8 mouse cellular contexts compared by ENCODE assay signal in genomic region chr7:79465461-79466044, GRCm38 (mm10). TPM values are rescaled to one million over a fixed set of nuclear protein-coding genes. Genes with fewer than 3 reads are reported as not detected.
A peak's percentile ranks its signal among the peaks of the same experiment; 100 is the strongest.
DNase-seq lines count a peak whose midpoint lies in the region; ATAC-seq and TF ChIP-seq lines count a peak whose summit lies in the region.

No protein-coding gene starts in this region.

- no peak for TF ChIP-seq POLR2A in olfactory bulb, adult 2 months (IDR thresholded peaks at IDR 0.05; ENCODE audit: insufficient read depth, low read depth, low read length)

- H3K27ac ChIP-seq in brown adipose tissue, adult 24 weeks (replicated peaks; ENCODE audit: low read depth, low read length), result peak overlapping the region; percentile 69
- H3K27ac ChIP-seq in liver, embryonic 12.5 days, result peak overlapping the region; percentile 87
- H3K27ac ChIP-seq in olfactory bulb, adult 2 months (ENCODE audit: insufficient read depth, low read depth, low read length), result 0 out of 2 replicates have a peak overlapping the region, but pooled peaks have one; percentile 24

- peak overlapping the region; percentile 96 for H3K9ac ChIP-seq in liver, embryonic 12.5 days

- peaks cover 42% of the 10 kb centered on the region for H3K36me3 ChIP-seq in E14TG2a.4 (ENCODE audit: insufficient read depth, low read length)
- peaks cover 37% of the 10 kb centered on the region for H3K36me3 ChIP-seq in liver, embryonic 12.5 days

- H3K27me3 ChIP-seq in E14TG2a.4 (ENCODE audit: insufficient read depth, low read length), result peaks cover 22% of the 10 kb centered on the region
- peaks cover 11% of the 10 kb centered on the region for H3K27me3 ChIP-seq in liver, embryonic 12.5 days (replicated peaks)

- no peaks in the 10 kb centered on the region for H3K9me3 ChIP-seq in E14TG2a.4 (ENCODE audit: low read length)
- no peaks in the 10 kb centered on the region for H3K9me3 ChIP-seq in liver, embryonic 12.5 days (replicated peaks)

- peak overlapping the region; percentile 90 for H3K4me3 ChIP-seq in E14TG2a.4 (replicated peaks; ENCODE audit: low read length)
- peak overlapping the region; percentile 73 for H3K4me3 ChIP-seq in brown adipose tissue, adult 24 weeks (ENCODE audit: insufficient read depth, low read depth, low read length)
- peak overlapping the region; percentile 92 for H3K4me3 ChIP-seq in liver, embryonic 12.5 days
- H3K4me3 ChIP-seq in olfactory bulb, adult 2 months (ENCODE audit: insufficient read depth, low read depth, low read length), result peak overlapping the region; percentile 79

- intact Hi-C loops in left cerebral cortex, postnatal 36 days (cut with DNase I), result loop anchor here (5.0 to 10.0 kb wide), 3 partner anchors 73 to 221 kb away; partner anchors contain the start of gene Fanci

- WGBS in liver, embryonic 12.5 days (ENCODE audit: insufficient replicate concordance), result under 1% methylated on average over 40 of the region's 47 CpGs
- under 1% methylated on average over 46 of the region's 47 CpGs for WGBS in olfactory bulb, adult 2 months

- H3K4me2 ChIP-seq in liver, embryonic 12.5 days, result peak overlapping the region; percentile 97

- DNase-seq in kidney, adult 8-10 months, result peak; percentile 35 to 53
- no peak for DNase-seq in kidney, postnatal 4 days
- DNase-seq in left cerebral cortex, postnatal 36 days (ENCODE audit: low spot score in 2 of 2), result no peak

- no peak for TF ChIP-seq CTCF in E14TG2a.4 (conservative IDR thresholded peaks at IDR 0.05; ENCODE audit: low read length)
- TF ChIP-seq CTCF in olfactory bulb, adult 2 months (IDR thresholded peaks at IDR 0.05; ENCODE audit: insufficient read depth, low read depth, low read length), result no peak

- peak; percentile 27 for ATAC-seq in frontal cortex, adult (ENCODE audit: low TSS enrichment)
- peak; percentile 54 for ATAC-seq in liver, embryonic 12.5 days

- H3K4me1 ChIP-seq in E14TG2a.4 (replicated peaks; ENCODE audit: low read depth, low read length), result peaks cover 73% of the 10 kb centered on the region
- peaks cover 6% of the 10 kb centered on the region for H3K4me1 ChIP-seq in brown adipose tissue, adult 24 weeks (ENCODE audit: control insufficient read depth, insufficient read depth, insufficient read length, low read length)
- H3K4me1 ChIP-seq in liver, embryonic 12.5 days, result peaks cover 57% of the 10 kb centered on the region
- H3K4me1 ChIP-seq in olfactory bulb, adult 2 months (ENCODE audit: control insufficient read depth, insufficient read depth, low read length), result peaks cover 31% of the 10 kb centered on the region

RNA-seq across cellular contexts. Expression of gene Polg, which starts 0.6 kb away (rescaled TPM):
- polyA plus RNA-seq in brown adipose tissue, adult 24 weeks (2012; ENCODE audit: insufficient read depth, insufficient read length, missing spikeins), result 29.1 and 31.6 TPM in 2 replicates
- 33.1 and 33.8 TPM in 2 replicates for polyA plus RNA-seq in liver, embryonic 12.5 days (2016; fragmentation: Nextera tagmentation; extraction: Ambion mirVana)
- 134 TPM in 1 of 2 replicates, not detected in the other for polyA plus RNA-seq in olfactory bulb, adult 2 months (2012; ENCODE audit: insufficient read depth, insufficient read length, low replicate concordance, missing spikeins)
- total RNA-seq in left cerebral cortex, postnatal 36 days (2021), result 10 to 100 TPM; 77.8 to 97.5 TPM

Comparison
In these comparisons a context has a peak if more than half of its experiments do, and no peak if none do; other contexts are left out.
1. DNase-seq: peak in kidney, adult 8-10 months (2 of 2); none in kidney, postnatal 4 days (0 of 2) and left cerebral cortex, postnatal 36 days (0 of 2).
2. H3K27ac ChIP-seq: peak in every context shown above with its lines; median percentile 87 in liver, embryonic 12.5 days; 69 in brown adipose tissue, adult 24 weeks; 24 in olfactory bulb, adult 2 months.
3. Peak in every context shown above with its lines, with median percentiles within 50 percentile points of each other: H3K4me3 ChIP-seq.